Mouse (Mus musculus): ENCODE results near the gene Zmat3.

DNA sequence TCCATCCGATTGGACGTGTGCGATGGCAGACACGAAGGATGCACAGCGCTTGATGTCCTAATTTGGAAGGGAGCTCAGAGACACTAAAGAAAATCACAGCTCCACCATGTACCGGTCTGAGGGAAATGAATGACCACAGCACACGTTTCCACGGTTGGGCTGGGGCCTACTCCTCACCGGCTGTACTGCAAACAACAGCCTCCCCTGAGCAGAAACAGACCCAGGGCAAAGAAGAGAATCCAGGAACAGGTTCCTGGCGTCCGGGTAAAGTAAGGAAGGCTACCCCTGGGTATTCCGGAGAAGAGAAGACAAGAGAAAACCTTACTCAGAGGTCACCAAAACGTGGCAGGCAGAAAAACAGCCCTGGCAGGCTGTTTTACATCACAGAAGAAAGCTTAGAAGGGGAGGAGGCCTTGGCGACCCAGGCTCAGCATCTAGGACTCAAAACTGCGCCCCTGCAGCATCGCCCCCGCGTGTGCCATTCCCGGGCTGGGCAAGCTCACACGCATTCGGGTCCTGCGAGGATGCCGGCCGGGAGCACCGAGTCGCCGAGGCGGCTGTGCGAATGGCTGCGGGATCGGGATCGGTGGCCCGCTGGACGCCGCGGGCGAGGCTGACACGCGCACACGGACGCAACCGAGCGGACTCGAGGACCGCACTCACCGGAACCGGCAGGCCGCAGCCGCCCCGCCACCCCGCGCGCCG is 821 bp downstream of the Zmat3 start:
- TF ChIP-seq CTCF (IDR thresholded peaks at IDR 0.05; ENCODE audit: extremely low read depth, insufficient read depth, insufficient read length, insufficient replicate concordance) (no peak), POLR2A (IDR thresholded peaks at IDR 0.05; ENCODE audit: low read depth, low read length) (no peak)
